ENCODE assay signal across 14 mouse cellular contexts in genomic region chr11:120493911-120494310, GRCm38 (mm10). TPM values are rescaled to one million over a fixed set of nuclear protein-coding genes. Genes with fewer than 3 reads are reported as not detected.
DNase-seq lines count a peak whose midpoint lies in the region; ATAC-seq lines count a peak whose summit lies in the region.
"Had no signal": no experiment of that assay in that cellular context is flagged by ENCODE, and none has a peak within 500 bp of the region (broad histone marks: within the 10 kb centered on the region; RNA-seq: fewer than 3 reads in every experiment).

No protein-coding gene starts in this region.

- no peaks in the 10 kb centered on the region for H3K27me3 ChIP-seq in kidney, embryonic 16.5 days (ENCODE audit: insufficient read depth, low read length)
- no peaks in the 10 kb centered on the region for H3K27me3 ChIP-seq in embryonic facial prominence, embryonic 10.5 days (replicated peaks; ENCODE audit: low read depth, poor library complexity, severe bottlenecking)
- H3K27me3 ChIP-seq in forebrain, embryonic 15.5 days = no peaks in the 10 kb centered on the region
- no peaks in the 10 kb centered on the region for H3K27me3 ChIP-seq in liver, embryonic 16.5 days (ENCODE audit: control insufficient read depth, insufficient read depth, low read depth, low read length)
- H3K27me3 ChIP-seq: CH12.LX; midbrain, embryonic 12.5 days had no signal

- H3K4me1 ChIP-seq in kidney, embryonic 16.5 days (ENCODE audit: insufficient read depth, low read length) = peaks cover 33% of the 10 kb centered on the region
- peaks cover 47% of the 10 kb centered on the region for H3K4me1 ChIP-seq in embryonic facial prominence, embryonic 10.5 days
- H3K4me1 ChIP-seq in forebrain, embryonic 15.5 days = peaks cover 31% of the 10 kb centered on the region
- H3K4me1 ChIP-seq in liver, embryonic 16.5 days (ENCODE audit: control insufficient read depth, low read depth, low read length) = peaks cover 35% of the 10 kb centered on the region

- ATAC-seq in kidney, embryonic 16.5 days (ENCODE audit: low FRiP score, low TSS enrichment) = no peak
- ATAC-seq in forebrain, embryonic 15.5 days (replicated peaks) = no peak
- no peak for ATAC-seq in liver, embryonic 16.5 days (ENCODE audit: low read depth)

- no peak for DNase-seq in kidney, postnatal 10 days
- DNase-seq in embryonic facial prominence, embryonic 10.5 days (ENCODE audit: low spot score) = no peak
- DNase-seq in heart, postnatal 25 days (ENCODE audit: low spot score) = no peak
- no peak for DNase-seq in spleen, adult 18-20 months
- DNase-seq: adrenal gland, postnatal 36 days; cerebellum, adult 11-12 months; thymus, postnatal 36 days had no signal

- H3K36me3 ChIP-seq in kidney, embryonic 16.5 days (ENCODE audit: insufficient read depth, low read length) = peaks cover 40% of the 10 kb centered on the region
- H3K36me3 ChIP-seq in embryonic facial prominence, embryonic 10.5 days (replicated peaks) = peaks cover 70% of the 10 kb centered on the region
- peaks cover 21% of the 10 kb centered on the region for H3K36me3 ChIP-seq in forebrain, embryonic 15.5 days
- peaks cover 17% of the 10 kb centered on the region for H3K36me3 ChIP-seq in liver, embryonic 16.5 days (ENCODE audit: control insufficient read depth, insufficient read depth)

- H3K4me2 ChIP-seq in kidney, embryonic 16.5 days (replicated peaks; ENCODE audit: low read depth, low read length) = peak overlapping the region; percentile 82
- 0 out of 2 replicates have a peak overlapping the region, but pooled peaks have one; percentile 97 for H3K4me2 ChIP-seq in forebrain, embryonic 15.5 days (replicated peaks)
- H3K4me2 ChIP-seq in liver, embryonic 16.5 days (ENCODE audit: low read depth, low read length) = 0 out of 2 replicates have a peak overlapping the region, but pooled peaks have one; percentile 98

- no peak overlapping the region; the same call in 1 of the 2 replicates for H3K27ac ChIP-seq in kidney, embryonic 16.5 days (ENCODE audit: low read length)
- H3K27ac ChIP-seq in embryonic facial prominence, embryonic 10.5 days (replicated peaks) = no peak overlapping the region
- no peak overlapping the region for H3K27ac ChIP-seq in forebrain, embryonic 15.5 days (replicated peaks)
- H3K27ac ChIP-seq in liver, embryonic 16.5 days (ENCODE audit: low read length) = no peak overlapping the region
- H3K27ac ChIP-seq: layer of hippocampus, adult 2 months; midbrain, embryonic 12.5 days had no signal

- WGBS in kidney, embryonic 16.5 days = 80% methylated on average over 3 of the region's 3 CpGs
- 82% methylated on average over 3 of the region's 3 CpGs for WGBS in embryonic facial prominence, embryonic 10.5 days
- WGBS in forebrain, embryonic 15.5 days = 91% methylated on average over 3 of the region's 3 CpGs
- 68% methylated on average over 3 of the region's 3 CpGs for WGBS in liver, embryonic 16.5 days (ENCODE audit: insufficient replicate concordance)

- peak overlapping the region; percentile 90; the same call in 1 of the 2 replicates for H3K4me3 ChIP-seq in kidney, embryonic 16.5 days (ENCODE audit: low read length)
- 0 out of 2 replicates have a peak overlapping the region, but pooled peaks have one; percentile 87 for H3K4me3 ChIP-seq in embryonic facial prominence, embryonic 10.5 days
- H3K4me3 ChIP-seq in forebrain, embryonic 15.5 days = no peak overlapping the region; the same call in 1 of the 2 replicates
- no peak overlapping the region for H3K4me3 ChIP-seq in liver, embryonic 16.5 days (ENCODE audit: low read depth, low read length)
- H3K4me3 ChIP-seq: layer of hippocampus, adult 2 months had no signal

- H3K9ac ChIP-seq in kidney, embryonic 16.5 days (replicated peaks; ENCODE audit: low read length) = peak overlapping the region; percentile 84; the same call in 1 of the 2 replicates
- no peak overlapping the region for H3K9ac ChIP-seq in forebrain, embryonic 15.5 days (replicated peaks)
- H3K9ac ChIP-seq in liver, embryonic 16.5 days (ENCODE audit: low read depth, low read length) = no peak overlapping the region

- intact Hi-C loops in heart, postnatal 25 days (cut with DNase I) = no loop called here

- no peaks in the 10 kb centered on the region for H3K9me3 ChIP-seq in kidney, embryonic 16.5 days (ENCODE audit: low read length)
- no peaks in the 10 kb centered on the region for H3K9me3 ChIP-seq in embryonic facial prominence, embryonic 10.5 days
- H3K9me3 ChIP-seq in forebrain, embryonic 15.5 days = no peaks in the 10 kb centered on the region
- H3K9me3 ChIP-seq in liver, embryonic 16.5 days (replicated peaks; ENCODE audit: control insufficient read depth, low read length) = no peaks in the 10 kb centered on the region
- H3K9me3 ChIP-seq: heart, embryonic 10.5 days; midbrain, embryonic 12.5 days had no signal

RNA-seq across cellular contexts. Expression of gene Slc25a10, which starts 2.3 kb away (rescaled TPM):
- polyA plus RNA-seq in kidney, embryonic 16.5 days (2015; fragmentation: Nextera tagmentation; extraction: Ambion mirVana) = 120 and 123 TPM in 2 replicates
- 68.6 and 69.4 TPM in 2 replicates for polyA plus RNA-seq in embryonic facial prominence, embryonic 10.5 days (2016; fragmentation: Nextera tagmentation; extraction: Ambion mirVana)
- 27.0 and 32.9 TPM in 2 replicates for polyA plus RNA-seq in forebrain, embryonic 15.5 days (2015; fragmentation: Nextera tagmentation; extraction: Ambion mirVana)
- polyA plus RNA-seq in liver, embryonic 16.5 days (2015; fragmentation: Nextera tagmentation; extraction: Ambion mirVana) = 37.0 and 38.9 TPM in 2 replicates
- 10 to 100 TPM; 13.1 to 14.8 TPM for total RNA-seq in heart, postnatal 25 days (2021)

RNA-seq across cellular contexts. Expression of gene Mrpl12, which starts 9.5 kb away (rescaled TPM):
- polyA plus RNA-seq in kidney, embryonic 16.5 days (2015; fragmentation: Nextera tagmentation; extraction: Ambion mirVana) = 176 and 177 TPM in 2 replicates
- polyA plus RNA-seq in embryonic facial prominence, embryonic 10.5 days (2016; fragmentation: Nextera tagmentation; extraction: Ambion mirVana) = 206 and 216 TPM in 2 replicates
- polyA plus RNA-seq in forebrain, embryonic 15.5 days (2015; fragmentation: Nextera tagmentation; extraction: Ambion mirVana) = 111 and 113 TPM in 2 replicates
- 81.5 and 83.1 TPM in 2 replicates for polyA plus RNA-seq in liver, embryonic 16.5 days (2015; fragmentation: Nextera tagmentation; extraction: Ambion mirVana)
- total RNA-seq in heart, postnatal 25 days (2021) = 100 to 1,000 TPM; 253 to 263 TPM

RNA-seq across cellular contexts. Expression of gene Arl16, which starts 26.5 kb away (rescaled TPM):
- 46.5 and 50.4 TPM in 2 replicates for polyA plus RNA-seq in kidney, embryonic 16.5 days (2015; fragmentation: Nextera tagmentation; extraction: Ambion mirVana)
- 55.9 and 66.9 TPM in 2 replicates for polyA plus RNA-seq in embryonic facial prominence, embryonic 10.5 days (2016; fragmentation: Nextera tagmentation; extraction: Ambion mirVana)
- 49.1 and 50.8 TPM in 2 replicates for polyA plus RNA-seq in forebrain, embryonic 15.5 days (2015; fragmentation: Nextera tagmentation; extraction: Ambion mirVana)
- 12.4 and 12.5 TPM in 2 replicates for polyA plus RNA-seq in liver, embryonic 16.5 days (2015; fragmentation: Nextera tagmentation; extraction: Ambion mirVana)
- total RNA-seq in heart, postnatal 25 days (2021) = 10 to 100 TPM; 10.5 to 10.6 TPM

RNA-seq across cellular contexts. Expression of gene Ccdc137, which starts 36.0 kb away (rescaled TPM):
- 40.6 and 43.9 TPM in 2 replicates for polyA plus RNA-seq in kidney, embryonic 16.5 days (2015; fragmentation: Nextera tagmentation; extraction: Ambion mirVana)
- 49.6 and 50.7 TPM in 2 replicates for polyA plus RNA-seq in embryonic facial prominence, embryonic 10.5 days (2016; fragmentation: Nextera tagmentation; extraction: Ambion mirVana)
- polyA plus RNA-seq in forebrain, embryonic 15.5 days (2015; fragmentation: Nextera tagmentation; extraction: Ambion mirVana) = 25.2 and 29.9 TPM in 2 replicates
- polyA plus RNA-seq in liver, embryonic 16.5 days (2015; fragmentation: Nextera tagmentation; extraction: Ambion mirVana) = 15.0 and 15.2 TPM in 2 replicates
- total RNA-seq in heart, postnatal 25 days (2021) = 1 to 10 TPM; 7.9 to 8.9 TPM

RNA-seq across cellular contexts. Expression of gene Oxld1, which starts 36.0 kb away (rescaled TPM):
- polyA plus RNA-seq in kidney, embryonic 16.5 days (2015; fragmentation: Nextera tagmentation; extraction: Ambion mirVana) = 15.4 and 15.9 TPM in 2 replicates
- polyA plus RNA-seq in embryonic facial prominence, embryonic 10.5 days (2016; fragmentation: Nextera tagmentation; extraction: Ambion mirVana) = 8.5 and 12.8 TPM in 2 replicates
- polyA plus RNA-seq in forebrain, embryonic 15.5 days (2015; fragmentation: Nextera tagmentation; extraction: Ambion mirVana) = 11.1 and 12.0 TPM in 2 replicates
- polyA plus RNA-seq in liver, embryonic 16.5 days (2015; fragmentation: Nextera tagmentation; extraction: Ambion mirVana) = 9.1 and 9.3 TPM in 2 replicates
- total RNA-seq in heart, postnatal 25 days (2021) = 10 to 100 TPM; 53.7 to 56.4 TPM

Comparison
In these comparisons a context has a peak if more than half of its experiments do, and no peak if none do; other contexts are left out.
1. H3K4me3 ChIP-seq: peak in kidney, embryonic 16.5 days (single experiment) and embryonic facial prominence, embryonic 10.5 days (single experiment); none in forebrain, embryonic 15.5 days (single experiment) and liver, embryonic 16.5 days (single experiment).
2. Peak in every context shown above with its lines, with median percentiles within 50 percentile points of each other: H3K4me2 ChIP-seq.